In the genomic region with DNA sequence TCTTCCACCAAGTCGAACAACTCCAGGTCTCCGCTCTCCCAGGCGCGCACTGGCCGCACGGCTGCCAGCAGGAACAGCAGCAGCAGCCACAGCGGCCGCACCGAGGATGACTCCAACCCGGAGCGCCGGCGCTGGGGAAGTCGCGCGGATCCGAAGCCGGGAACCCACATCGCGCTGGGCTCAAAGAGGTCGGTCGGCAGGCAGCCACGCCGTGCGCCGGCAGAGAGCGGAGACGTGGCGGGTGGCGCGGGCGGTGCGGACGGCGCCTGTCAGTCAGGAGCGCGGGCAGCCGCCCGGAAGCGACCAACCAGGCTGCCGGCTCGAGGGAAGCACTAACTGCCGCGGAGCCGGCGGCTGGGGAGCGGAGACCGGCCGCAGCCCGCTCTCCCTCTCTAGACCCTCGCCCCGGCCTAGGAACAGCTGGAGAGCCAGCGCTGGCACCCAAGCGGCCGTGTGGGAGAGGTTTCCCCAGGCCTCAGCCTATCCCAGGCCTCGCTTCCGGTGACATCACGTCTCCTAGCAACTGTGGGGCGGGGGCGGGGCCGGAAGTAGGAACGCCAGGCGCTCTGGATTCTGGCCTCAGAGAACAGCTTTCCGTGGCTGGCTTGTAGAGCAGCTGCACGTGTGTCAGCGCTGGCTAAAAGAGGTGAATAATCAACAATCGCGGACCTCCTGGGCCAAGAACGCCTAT, we compare ENCODE assay signal across 8 mouse cellular contexts. TPM values are rescaled to one million over a fixed set of nuclear protein-coding genes. Genes with fewer than 3 reads are reported as not detected.
DNase-seq lines count a peak whose midpoint lies in the region; ATAC-seq lines count a peak whose summit lies in the region.

Dnajc1 (minus strand) TSS at position 500 of the 691 bp plus-strand sequence.

- H3K27me3 ChIP-seq in hindbrain, embryonic 15.5 days: no peaks in the 10 kb centered on the region

- peak within 1 kb of the TSS; percentile 97 for H3K4me3 ChIP-seq in hindbrain, embryonic 15.5 days

- peak; percentile 83 for DNase-seq in T-cell, adult 2 months (ENCODE audit: low spot score)
- DNase-seq in cerebellum, postnatal 36 days: peak; percentile 83 to 85
- peak; percentile 79 to 85 for DNase-seq in frontal cortex, postnatal 36 days (ENCODE audit: low spot score in 2 of 2)
- DNase-seq in left cerebral cortex, adult 11 months (ENCODE audit: low spot score): peak; percentile 81
- DNase-seq in lung, postnatal 4 days: peak; percentile 91 to 94
- DNase-seq in retina, postnatal 7 days (ENCODE audit: low read depth, low spot score): peak; percentile 93
- DNase-seq in urinary bladder, adult 2 months (ENCODE audit: low spot score): peak; percentile 81

- peak; percentile 100 for ATAC-seq in hindbrain, embryonic 15.5 days (ENCODE audit: low FRiP score, low read depth)

- H3K9me3 ChIP-seq in hindbrain, embryonic 15.5 days: no peaks in the 10 kb centered on the region

- peak within 1 kb of the TSS; percentile 97 for H3K27ac ChIP-seq in hindbrain, embryonic 15.5 days (replicated peaks)

- peak within 1 kb of the TSS; percentile 78 for H3K9ac ChIP-seq in hindbrain, embryonic 15.5 days

- under 1% methylated on average over 69 of the region's 69 CpGs for WGBS in hindbrain, embryonic 15.5 days

- peak within 1 kb of the TSS; percentile 82 for H3K4me2 ChIP-seq in hindbrain, embryonic 15.5 days

- H3K36me3 ChIP-seq in hindbrain, embryonic 15.5 days: no peaks in the 10 kb centered on the region

- H3K4me1 ChIP-seq in hindbrain, embryonic 15.5 days (replicated peaks): peaks cover 17% of the 10 kb centered on the region

RNA-seq across cellular contexts. Expression of gene Dnajc1, which starts in this region (rescaled TPM):
- polyA plus RNA-seq in hindbrain, embryonic 15.5 days (2015; fragmentation: Nextera tagmentation; extraction: Ambion mirVana): 19.0 and 20.0 TPM in 2 replicates
- 23.6 and 27.5 TPM in 2 replicates for polyA plus RNA-seq in urinary bladder, adult 2 months (2012; rRNA removed)

Comparison
In these comparisons a context has a peak if more than half of its experiments do, and no peak if none do; other contexts are left out.
1. Peak in every context shown above with its lines: DNase-seq, ATAC-seq, H3K4me3 ChIP-seq and H3K27ac ChIP-seq.